Mouse (Mus musculus) hematopoietic stem cell, adult 5-6 weeks (primary cell): ENCODE measurements around the gene Ap1ar. TPM values are rescaled to one million over a fixed set of nuclear protein-coding genes. Genes with fewer than 3 reads are reported as not detected.

Experiments
- ATAC-seq, 2 experiments: fragments of 125-278 bp in 1 of 2; replicated peaks in 1 of 2; 2 replicates each; pipeline ENCODE4 v1.8.0; 2016 to 2017; ENCODE audit warnings: inconsistent platforms in 2 of 2, mild to moderate bottlenecking in 2 of 2, moderate number of reproducible peaks in 2 of 2, low read depth in 1 of 2, moderate TSS enrichment in 1 of 2; ENCODE audit not compliant: low FRiP score in 2 of 2, poor library complexity in 2 of 2, severe bottlenecking in 2 of 2, insufficient read depth in 1 of 2, low TSS enrichment in 1 of 2
- total RNA-seq: library from RNA; stranded (forward); fragments of 172-1452, 232-1000 nt; gene quantifications from 2 replicates; pipeline ENCODE4 v1.2.3, GENCODE M21; 2017

Ap1ar gene
- total RNA-seq, 1 experiment from 2014 or later = 85.6 TPM

GRCm38 (mm10) chr3:127817120-127817683 lies 20.1 kb downstream of the Ap1ar start:
- no peak for ATAC-seq

DNA sequence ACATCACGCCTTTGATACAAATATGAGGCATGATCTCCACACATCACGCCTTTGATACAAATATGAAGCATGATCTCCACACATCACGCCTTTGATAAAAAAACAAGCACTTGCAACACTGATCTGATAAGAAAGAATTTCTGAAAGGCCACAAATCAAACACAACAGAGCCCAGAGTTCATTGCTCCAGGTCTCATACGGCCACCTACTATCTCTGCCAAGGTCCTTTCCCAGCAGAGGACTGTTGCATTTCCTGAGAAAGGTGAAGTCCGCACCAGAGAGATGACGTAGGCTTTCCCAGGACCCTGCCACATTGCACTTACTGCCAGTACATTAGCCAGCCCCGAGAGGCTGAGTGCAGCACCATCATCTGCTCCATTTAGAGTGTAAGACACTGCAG lies 28.2 kb downstream of the Ap1ar start:
- no peak for ATAC-seq

DNA sequence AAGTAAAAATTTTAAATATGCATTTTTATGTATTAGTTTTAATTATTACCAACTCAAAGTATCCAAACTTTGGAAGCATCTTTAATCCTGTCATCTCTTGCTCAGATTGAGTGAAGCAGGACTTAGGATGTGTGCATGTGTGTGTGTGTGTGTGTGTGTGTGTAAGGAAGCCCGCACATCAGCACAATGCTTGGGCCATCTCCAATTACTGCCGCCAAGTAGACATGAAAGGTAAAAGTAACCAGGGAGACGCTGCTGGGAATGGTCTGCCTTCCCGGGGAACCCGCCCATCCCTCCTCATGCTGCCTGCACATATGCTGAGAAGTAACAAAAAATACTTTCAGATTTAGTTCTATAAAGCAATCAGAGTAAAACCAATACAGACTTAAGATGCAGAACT lies 29.5 kb downstream of the Ap1ar start:
- ATAC-seq = no peak

GRCm38 (mm10) chr3:127805991-127806390 lies 31.3 kb downstream of the Ap1ar start:
- ATAC-seq = no peak

DNA sequence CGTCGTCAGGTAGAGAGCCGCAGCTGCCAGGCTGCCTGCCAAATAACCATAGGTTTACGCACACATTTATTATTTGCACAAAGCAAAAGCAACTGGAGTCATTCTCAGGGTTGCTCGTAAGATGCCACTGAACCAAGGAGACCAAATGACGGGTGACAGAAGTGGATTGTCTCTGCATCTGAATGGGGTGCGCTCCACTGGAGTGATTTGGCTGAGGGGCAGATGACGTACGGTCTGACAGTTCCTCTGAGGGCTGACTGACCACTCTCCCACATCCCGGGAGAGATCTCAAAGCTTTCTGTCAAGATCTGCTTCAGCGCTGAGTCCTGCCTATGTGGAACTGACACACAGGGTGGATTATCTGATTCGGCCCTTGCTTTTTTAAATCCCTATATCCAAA lies 32.3 kb downstream of the Ap1ar start:
- no peak for ATAC-seq

GRCm38 (mm10) chr3:127804439-127804838 lies 32.9 kb downstream of the Ap1ar start:
- no peak for ATAC-seq

GRCm38 (mm10) chr3:127802814-127803213 lies 34.5 kb downstream of the Ap1ar start:
- no peak; a peak in 1 of 4 replicates for ATAC-seq

GRCm38 (mm10) chr3:127801162-127801561 lies 36.2 kb downstream of the Ap1ar start:
- ATAC-seq = no peak

DNA sequence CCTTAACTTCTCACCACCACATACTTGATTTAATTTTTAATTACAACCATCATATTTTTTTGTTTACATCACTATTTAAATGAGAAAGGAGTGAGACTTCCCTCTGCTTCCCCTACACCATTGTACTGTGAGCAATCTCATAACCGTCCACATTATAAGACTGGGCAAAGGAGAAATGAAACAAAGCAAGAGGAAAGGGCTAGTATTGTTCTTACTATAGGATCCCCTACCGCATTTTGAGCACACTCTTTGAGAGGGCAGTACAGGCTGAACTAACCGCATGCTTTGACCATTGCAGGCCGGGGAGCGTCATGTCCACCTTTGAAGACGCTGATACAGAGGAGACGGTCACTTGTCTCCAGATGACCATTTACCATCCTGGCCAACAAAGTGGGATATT lies 41.1 kb downstream of the Ap1ar start:
- no peak for ATAC-seq

DNA sequence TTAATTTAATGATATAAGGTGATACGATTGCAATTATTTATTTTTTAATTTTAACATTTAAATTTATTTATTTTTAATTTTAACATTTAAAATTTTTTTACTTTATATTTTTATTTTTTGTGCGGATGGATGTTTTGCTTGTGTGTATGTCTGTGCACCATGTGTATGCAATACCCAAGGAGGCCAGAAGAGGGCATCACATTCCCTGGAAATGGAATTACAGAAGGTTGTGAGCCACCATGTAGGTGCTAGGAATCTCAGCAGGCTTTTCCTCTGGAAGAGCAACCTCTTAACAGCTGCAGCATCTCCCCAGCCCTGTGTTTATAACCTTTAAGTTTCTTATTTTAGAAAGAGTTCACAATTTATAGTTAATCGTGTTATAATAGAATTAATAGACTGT lies 41.6 kb downstream of the Ap1ar start:
- ATAC-seq = no peak

DNA sequence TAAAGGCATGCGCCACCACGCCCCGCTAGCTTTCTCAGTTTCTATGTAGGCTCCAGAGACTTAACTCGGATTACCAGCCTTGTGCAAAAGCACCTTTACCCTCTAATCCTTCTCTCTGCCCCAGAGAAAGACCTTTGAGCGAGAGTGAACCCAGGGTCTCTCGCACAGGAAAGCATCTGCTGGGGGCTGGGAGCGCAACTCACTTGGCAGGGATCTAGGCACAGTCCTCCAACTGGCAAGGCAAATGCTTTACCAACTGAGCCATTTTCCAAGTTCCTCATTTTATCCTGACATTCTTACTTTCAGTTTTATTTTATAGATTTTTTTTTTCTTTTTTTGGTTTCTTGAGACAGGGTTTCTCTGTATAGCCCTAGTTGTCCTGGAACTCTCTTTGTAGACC lies 44.3 kb downstream of the Ap1ar start:
- ATAC-seq = peak; percentile 24 to 36; a peak in 2 of 4 replicates

GRCm38 (mm10) chr3:127791595-127792561 lies 45.4 kb downstream of the Ap1ar start:
- peak in 1 of 2 experiments; percentile 6; a peak in 1 of 4 replicates for ATAC-seq

- no peak for ATAC-seq
These were observed 46.3 kb downstream of the Ap1ar start for GRCm38 (mm10) chr3:127791056-127791483.

- peak in 1 of 2 experiments; percentile 11; a peak in 1 of 4 replicates for ATAC-seq
These were observed 46.9 kb downstream of the Ap1ar start for GRCm38 (mm10) chr3:127790234-127791055.

- peak; percentile 30 to 36 for ATAC-seq
These were observed 47.7 kb downstream of the Ap1ar start, which contains the start of gene Tifa for GRCm38 (mm10) chr3:127789500-127790191. TSS of gene Tifa (plus strand) at chr3:127789805.

DNA sequence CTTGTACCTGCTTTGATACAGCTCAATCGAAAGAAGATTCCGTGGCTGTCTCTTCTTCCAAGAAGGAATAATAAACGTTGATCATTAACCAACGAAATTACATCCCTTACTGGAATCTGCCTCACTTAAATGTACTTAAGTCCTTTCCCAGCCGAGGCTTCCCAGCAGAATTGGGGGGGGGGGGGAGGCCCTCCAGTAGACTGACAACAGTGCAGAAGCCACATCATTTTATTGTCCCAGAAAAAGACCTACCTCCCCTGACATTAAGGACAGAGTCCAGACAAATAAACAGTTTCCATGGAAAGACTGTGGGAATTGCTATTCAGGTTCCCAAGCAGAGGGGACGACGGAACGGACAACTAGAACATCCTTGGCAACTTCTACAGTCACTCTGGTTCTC lies 48.4 kb downstream of the Ap1ar start:
- ATAC-seq = no peak

DNA sequence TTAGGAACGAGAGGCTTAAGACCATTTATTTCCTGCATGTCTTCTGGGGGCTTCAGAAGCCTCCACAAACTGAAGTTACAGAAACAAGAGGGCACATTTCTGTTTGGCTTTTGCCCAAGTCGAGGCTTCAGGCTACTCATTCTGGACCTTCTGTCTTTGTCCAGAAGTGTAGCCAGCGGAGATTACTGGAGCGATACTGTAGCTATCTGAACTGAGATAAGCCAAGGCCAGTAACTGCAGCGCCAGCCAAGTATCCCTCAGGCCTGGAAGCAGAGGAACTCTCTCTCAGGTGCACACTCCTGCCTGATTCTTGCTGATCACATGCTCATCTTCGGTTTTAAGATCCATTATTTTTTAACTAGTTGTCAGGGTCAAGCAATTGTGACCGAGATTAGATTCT lies 49.3 kb downstream of the Ap1ar start:
- no peak for ATAC-seq
